ENCODE assay signal across 12 mouse cellular contexts in the genomic region with DNA sequence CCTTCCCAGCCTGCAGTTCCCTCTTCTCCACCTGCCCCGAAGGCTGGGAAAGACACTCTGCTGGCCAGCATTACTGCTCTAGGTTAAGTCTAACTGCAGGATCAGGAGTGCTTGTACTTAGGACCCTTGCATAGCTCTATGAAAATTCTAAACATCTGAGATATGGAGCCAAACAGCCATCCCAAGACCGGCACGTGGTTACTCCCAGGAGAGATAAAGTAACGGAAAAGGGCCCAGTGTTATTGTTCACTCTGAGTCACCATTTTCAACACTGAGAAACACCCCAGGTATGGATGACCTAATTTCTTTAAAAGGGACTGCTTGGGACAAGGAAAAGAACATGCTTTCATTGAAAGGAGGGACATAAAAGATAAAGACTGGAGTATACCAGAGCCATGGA.
"Had no signal": no experiment of that assay in that cellular context is flagged by ENCODE, and none has a peak within 500 bp of the region (broad histone marks: within the 10 kb centered on the region; RNA-seq: fewer than 3 reads in every experiment).

No protein-coding gene starts in this region.

- H3K9ac ChIP-seq: limb, embryonic 15.5 days; liver, embryonic 13.5 days; liver, postnatal 0 days; lung, embryonic 15.5 days; midbrain, embryonic 13.5 days; neural tube, embryonic 12.5 days had no signal

- H3K36me3 ChIP-seq: liver, embryonic 13.5 days; lung, embryonic 15.5 days; midbrain, embryonic 13.5 days; neural tube, embryonic 12.5 days had no signal

- H3K27ac ChIP-seq: limb, embryonic 15.5 days; liver, embryonic 13.5 days; lung, embryonic 15.5 days; midbrain, embryonic 13.5 days; neural tube, embryonic 12.5 days; stomach, postnatal 0 days had no signal

- H3K4me3 ChIP-seq: limb, embryonic 15.5 days; liver, embryonic 13.5 days; lung, embryonic 15.5 days; midbrain, embryonic 13.5 days; neural tube, embryonic 12.5 days had no signal

- H3K4me1 ChIP-seq: limb, embryonic 15.5 days; lung, embryonic 15.5 days; midbrain, embryonic 13.5 days had no signal

- H3K9me3 ChIP-seq: limb, embryonic 15.5 days; liver, embryonic 13.5 days; lung, embryonic 15.5 days; midbrain, embryonic 13.5 days; neural tube, embryonic 12.5 days had no signal

- ATAC-seq: liver, postnatal 0 days; midbrain, embryonic 13.5 days had no signal

- H3K4me2 ChIP-seq: limb, embryonic 15.5 days; liver, embryonic 13.5 days; lung, embryonic 15.5 days; midbrain, embryonic 13.5 days; neural tube, embryonic 12.5 days had no signal

- H3K27me3 ChIP-seq: limb, embryonic 15.5 days; liver, embryonic 13.5 days; lung, embryonic 15.5 days; midbrain, embryonic 13.5 days; neural tube, embryonic 12.5 days had no signal

- DNase-seq: kidney, postnatal 36 days; layer of hippocampus, adult 9-11 months; layer of hippocampus, postnatal 36 days; liver, embryonic 13.5 days; liver, postnatal 0 days; lung, postnatal 14 days; thymus, postnatal 4 days had no signal
